Mouse (Mus musculus) thymus, postnatal 25 days (tissue): ENCODE data around the gene Adcy6.

Source experiments
- DNase-seq: peaks from one replicate; pipeline ENCODE4 v3.0.0; 2022

Adcy6 gene

GRCm38 (mm10) chr15:98609331-98610130, at the start of gene Adcy6:
Gene Adcy6 (minus strand): TSS chr15:98610076.
- peak; percentile 85 for DNase-seq

GRCm38 (mm10) chr15:98656982-98657751, 47.3 kb upstream of the Adcy6 start:
- no peak for DNase-seq

GRCm38 (mm10) chr15:98652174-98652573, 42.3 kb upstream of the Adcy6 start:
- no peak for DNase-seq

- no peak for DNase-seq
Observed at GRCm38 (mm10) chr15:98651431-98651830, 41.6 kb upstream of the Adcy6 start.

GRCm38 (mm10) chr15:98648071-98648470, 38.2 kb upstream of the Adcy6 start:
- DNase-seq = no peak

GRCm38 (mm10) chr15:98647308-98647707, 37.4 kb upstream of the Adcy6 start:
- DNase-seq = no peak

- DNase-seq = no peak
Observed at GRCm38 (mm10) chr15:98646737-98647136, 36.9 kb upstream of the Adcy6 start.

- no peak for DNase-seq
Observed at GRCm38 (mm10) chr15:98645057-98646026, 35.5 kb upstream of the Adcy6 start.

GRCm38 (mm10) chr15:98644406-98644805, 34.5 kb upstream of the Adcy6 start:
- no peak for DNase-seq

- DNase-seq = no peak
Observed at GRCm38 (mm10) chr15:98640157-98640556, 30.3 kb upstream of the Adcy6 start.

- no peak for DNase-seq
Observed at GRCm38 (mm10) chr15:98637155-98637554, 27.3 kb upstream of the Adcy6 start.

- DNase-seq = no peak
Observed at GRCm38 (mm10) chr15:98636517-98636916, 26.6 kb upstream of the Adcy6 start.

- no peak for DNase-seq
Observed at GRCm38 (mm10) chr15:98635291-98635841, 25.5 kb upstream of the Adcy6 start.

- peak; percentile 86 for DNase-seq
Observed at GRCm38 (mm10) chr15:98634541-98635081, 24.7 kb upstream of the Adcy6 start.

GRCm38 (mm10) chr15:98633822-98634470, 24.1 kb upstream of the Adcy6 start:
- DNase-seq = no peak

GRCm38 (mm10) chr15:98632921-98633320, 23.0 kb upstream of the Adcy6 start:
- DNase-seq = no peak

- no peak for DNase-seq
Observed at GRCm38 (mm10) chr15:98632107-98632744, 22.4 kb upstream of the Adcy6 start.

GRCm38 (mm10) chr15:98631493-98631892, 21.6 kb upstream of the Adcy6 start:
- DNase-seq = peak; percentile 85

GRCm38 (mm10) chr15:98630540-98630939, 20.7 kb upstream of the Adcy6 start, which contains the start of gene Cacnb3:
Gene Cacnb3 (plus strand): TSS chr15:98630840.
- no peak for DNase-seq

GRCm38 (mm10) chr15:98629464-98629863, 19.6 kb upstream of the Adcy6 start:
- no peak for DNase-seq
